Mouse (Mus musculus): ENCODE measurements at regions not wholly inside any gene's neighbourhood (a gene's known extent, or its start where the extent isn't known, plus 50 kb on each side); places are given as distances from the start of the nearest gene placed in this dataset.

DNA sequence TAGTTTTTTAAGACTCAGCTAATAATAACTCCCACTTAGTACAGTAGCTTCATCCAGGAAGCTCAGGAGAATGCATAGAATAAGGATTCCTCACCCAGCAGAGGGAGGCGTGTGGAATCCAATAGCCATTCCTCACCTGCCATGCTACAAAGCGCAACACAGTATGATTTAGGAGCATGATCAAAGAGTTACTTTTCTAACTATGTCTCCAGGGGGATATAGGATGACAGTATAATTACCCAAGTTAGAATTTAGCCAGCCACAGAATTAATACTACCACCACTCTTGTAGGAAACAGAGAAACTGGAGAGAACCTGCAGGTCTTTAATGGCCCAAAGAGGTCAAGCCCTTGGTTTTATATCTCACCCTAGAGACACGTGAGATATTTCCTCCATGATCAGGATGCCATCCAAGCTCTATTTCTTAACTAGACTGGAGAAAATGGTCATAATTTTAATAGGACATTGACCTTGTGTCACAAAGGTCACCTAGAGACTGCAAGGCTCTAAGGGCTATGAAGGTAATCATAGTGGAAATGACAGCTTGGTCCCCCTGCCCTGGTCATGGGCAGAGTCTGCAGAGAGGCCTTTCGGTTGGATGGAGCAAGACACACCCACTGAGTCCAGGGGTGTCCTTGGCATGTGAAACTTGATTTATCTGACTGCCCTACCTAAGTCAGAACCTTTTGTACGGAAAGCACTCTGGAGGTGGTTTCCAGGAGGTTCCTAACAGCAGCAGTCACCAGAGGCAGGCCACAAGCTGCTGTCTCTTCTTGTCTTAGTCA, 512.3 kb upstream of the Nox3 start:
- Histone ChIP-seq H3K9me3 (no peaks in the 10 kb centered on the region), H3K4me3 (no peak overlapping the region), H3K27me3 (no peaks in the 10 kb centered on the region), H3K4me2 (no peak overlapping the region), H3K36me3 (no peaks in the 10 kb centered on the region), H3K4me1 (replicated peaks) (no peaks in the 10 kb centered on the region), H3K9ac (no peak overlapping the region), H3K27ac (replicated peaks) (no peak overlapping the region)
- 69% methylated on average over 5 of the region's 5 CpGs for WGBS
- no peak for ATAC-seq (ENCODE audit: low read depth)

DNA sequence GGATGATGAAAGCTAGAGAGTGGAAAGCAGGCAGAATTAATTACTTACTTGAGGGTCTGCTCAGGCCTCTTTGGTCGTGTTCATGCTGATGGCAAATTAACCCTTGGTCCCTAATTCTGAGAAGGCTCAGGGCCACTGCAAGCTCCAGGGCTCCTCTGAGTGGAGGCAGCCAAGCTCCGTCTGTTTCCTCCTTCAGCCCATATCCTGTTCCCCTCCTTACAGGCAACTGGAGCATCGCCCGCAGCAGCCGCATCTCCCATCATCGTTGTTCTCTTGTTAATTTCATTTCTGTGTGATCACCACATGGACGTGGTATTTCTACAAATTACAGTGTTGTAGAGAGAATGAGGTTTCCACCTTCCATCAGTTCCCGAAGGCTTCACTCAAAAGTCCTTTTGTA, 513.6 kb upstream of the Nox3 start:
- Histone ChIP-seq H3K4me2 (no peak overlapping the region), H3K27me3 (no peaks in the 10 kb centered on the region), H3K36me3 (no peaks in the 10 kb centered on the region), H3K9me3 (no peaks in the 10 kb centered on the region), H3K4me1 (replicated peaks) (no peaks in the 10 kb centered on the region), H3K9ac (no peak overlapping the region), H3K27ac (replicated peaks) (no peak overlapping the region), H3K4me3 (no peak overlapping the region)
- WGBS, result 84% methylated on average over 8 of the region's 8 CpGs
- ATAC-seq (ENCODE audit: low read depth), result no peak

- Histone ChIP-seq H3K9me3 (no peaks in the 10 kb centered on the region), H3K4me3 (no peak overlapping the region), H3K36me3 (no peaks in the 10 kb centered on the region), H3K4me2 (no peak overlapping the region), H3K9ac (no peak overlapping the region), H3K4me1 (replicated peaks) (peaks cover 11% of the 10 kb centered on the region), H3K27me3 (no peaks in the 10 kb centered on the region), H3K27ac (replicated peaks) (no peak overlapping the region)
- ATAC-seq (ENCODE audit: low read depth), result no peak
- 51% methylated on average over 4 of the region's 4 CpGs for WGBS
Measured at GRCm38 (mm10) chr17:4212586-4212985, 516.5 kb upstream of the Nox3 start.

DNA sequence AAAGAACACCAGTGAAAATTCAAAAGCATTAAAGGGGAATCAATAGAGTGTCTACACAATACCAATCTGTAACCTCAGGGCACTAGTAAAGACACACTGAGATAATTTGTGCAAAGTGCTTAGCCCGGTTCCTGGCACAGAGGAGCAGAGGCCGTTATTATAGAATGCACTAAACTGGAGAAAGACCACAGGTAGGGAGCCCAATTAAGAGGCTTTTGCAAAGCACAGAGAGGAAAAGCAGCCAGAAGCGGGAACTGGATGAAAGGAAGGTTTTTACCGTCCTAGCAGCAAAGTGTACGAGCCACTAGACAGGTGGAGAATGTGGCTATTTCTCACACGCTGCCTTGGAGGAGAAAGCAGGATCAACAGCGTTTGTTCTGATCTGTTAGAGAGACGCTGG, 518.9 kb upstream of the Nox3 start:
- H3K4me2 ChIP-seq, result no peak overlapping the region
- H3K36me3 ChIP-seq, result no peaks in the 10 kb centered on the region
- H3K4me1 ChIP-seq (replicated peaks), result peaks cover 11% of the 10 kb centered on the region
- no peaks in the 10 kb centered on the region for H3K27me3 ChIP-seq
- H3K4me3 ChIP-seq, result no peak overlapping the region
- H3K9me3 ChIP-seq, result no peaks in the 10 kb centered on the region
- H3K27ac ChIP-seq (replicated peaks), result no peak overlapping the region
- 46% methylated on average over 8 of the region's 8 CpGs for WGBS
- H3K9ac ChIP-seq, result no peak overlapping the region
- no peak for ATAC-seq (ENCODE audit: low read depth)

- no peaks in the 10 kb centered on the region for H3K9me3 ChIP-seq
- no peak overlapping the region for H3K9ac ChIP-seq
- no peaks in the 10 kb centered on the region for H3K27me3 ChIP-seq
- H3K4me1 ChIP-seq (replicated peaks), result peaks cover 18% of the 10 kb centered on the region
- H3K27ac ChIP-seq (replicated peaks), result no peak overlapping the region
- H3K36me3 ChIP-seq, result no peaks in the 10 kb centered on the region
- no peak overlapping the region for H3K4me2 ChIP-seq
- ATAC-seq (ENCODE audit: low read depth), result no peak
- WGBS, result 24% methylated on average over 4 of the region's 4 CpGs
- no peak overlapping the region for H3K4me3 ChIP-seq
Measured at GRCm38 (mm10) chr17:4216203-4216602, 520.1 kb upstream of the Nox3 start.

DNA sequence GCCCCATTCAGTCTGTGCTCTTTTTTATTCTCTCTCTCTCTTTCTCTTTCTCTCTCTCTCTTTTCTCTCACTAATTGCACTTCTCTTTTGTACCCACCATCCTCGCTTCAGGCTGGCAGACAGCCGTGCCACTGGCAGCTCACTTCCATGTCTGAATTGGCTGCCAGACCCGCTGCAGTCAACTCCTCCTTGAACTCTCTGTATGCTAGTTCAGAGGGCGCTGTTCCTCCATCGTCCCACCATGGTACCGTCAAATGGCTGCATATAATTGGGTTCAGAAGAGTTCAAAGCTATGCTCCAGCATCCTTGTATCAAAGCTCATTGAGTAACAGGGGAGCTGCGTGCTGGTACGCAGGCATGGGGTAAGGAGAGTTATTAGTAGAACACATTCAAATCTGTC, 520.7 kb upstream of the Nox3 start:
- H3K4me1 ChIP-seq (replicated peaks), result peaks cover 23% of the 10 kb centered on the region
- no peaks in the 10 kb centered on the region for H3K36me3 ChIP-seq
- 59% methylated on average over 8 of the region's 8 CpGs for WGBS
- H3K9ac ChIP-seq, result no peak overlapping the region
- H3K27me3 ChIP-seq, result no peaks in the 10 kb centered on the region
- no peak overlapping the region for H3K4me2 ChIP-seq
- no peak for ATAC-seq (ENCODE audit: low read depth)
- no peaks in the 10 kb centered on the region for H3K9me3 ChIP-seq
- H3K4me3 ChIP-seq, result no peak overlapping the region
- H3K27ac ChIP-seq (replicated peaks), result no peak overlapping the region

- Histone ChIP-seq H3K36me3 (no peaks in the 10 kb centered on the region), H3K27me3 (no peaks in the 10 kb centered on the region), H3K9ac (no peak overlapping the region), H3K4me1 (replicated peaks) (peaks cover 27% of the 10 kb centered on the region), H3K4me3 (no peak overlapping the region), H3K27ac (replicated peaks) (no peak overlapping the region; the same call in 1 of the 2 replicates), H3K4me2 (no peak overlapping the region), H3K9me3 (no peaks in the 10 kb centered on the region)
- 52% methylated on average over 12 of the region's 12 CpGs for WGBS
- no peak for ATAC-seq (ENCODE audit: low read depth)
Measured at GRCm38 (mm10) chr17:4220661-4221360, 524.8 kb upstream of the Nox3 start.

- Histone ChIP-seq H3K27me3 (no peaks in the 10 kb centered on the region), H3K36me3 (no peaks in the 10 kb centered on the region), H3K4me3 (no peak overlapping the region), H3K4me1 (replicated peaks) (peaks cover 16% of the 10 kb centered on the region), H3K4me2 (no peak overlapping the region), H3K9ac (no peak overlapping the region), H3K27ac (replicated peaks) (peak overlapping the region; percentile 54; the same call in 1 of the 2 replicates), H3K9me3 (no peaks in the 10 kb centered on the region)
- no peak for ATAC-seq (ENCODE audit: low read depth)
- WGBS, result 52% methylated on average over 10 of the region's 10 CpGs
Measured at GRCm38 (mm10) chr17:4227889-4228288, 531.8 kb upstream of the Nox3 start.

DNA sequence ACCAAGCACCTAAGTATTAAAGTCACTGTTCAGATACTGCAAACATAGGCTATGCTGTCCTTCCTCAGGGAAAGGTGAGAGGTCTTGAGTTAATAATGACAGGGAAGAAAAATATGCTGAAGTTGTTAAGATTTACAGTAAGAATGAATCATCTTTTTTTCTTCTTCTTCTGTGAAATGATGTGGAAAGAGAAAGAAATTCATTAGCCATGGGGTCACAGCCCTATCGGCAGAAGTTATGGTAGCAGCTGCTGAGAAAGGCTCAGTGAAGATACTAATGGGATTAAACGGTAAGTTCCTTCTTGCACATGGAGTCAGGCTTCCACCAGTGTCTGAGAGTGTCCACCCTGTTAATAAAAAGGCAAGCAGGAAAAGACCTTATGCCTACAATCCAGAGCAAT, 533.9 kb upstream of the Nox3 start:
- H3K4me3 ChIP-seq, result no peak overlapping the region
- H3K9ac ChIP-seq, result no peak overlapping the region
- ATAC-seq (ENCODE audit: low read depth), result no peak
- peaks cover 16% of the 10 kb centered on the region for H3K4me1 ChIP-seq (replicated peaks)
- H3K36me3 ChIP-seq, result no peaks in the 10 kb centered on the region
- H3K27me3 ChIP-seq, result no peaks in the 10 kb centered on the region
- no peak overlapping the region for H3K4me2 ChIP-seq
- WGBS, result 50% methylated on average over 2 of the region's 2 CpGs
- no peaks in the 10 kb centered on the region for H3K9me3 ChIP-seq
- no peak overlapping the region for H3K27ac ChIP-seq (replicated peaks)

GRCm38 (mm10) chr17:4250476-4250875, 554.4 kb upstream of the Nox3 start:
- 0 out of 2 replicates have a peak, but pooled peaks cover 3% of the 10 kb centered on the region for H3K4me1 ChIP-seq (replicated peaks)
- no peak overlapping the region for H3K4me2 ChIP-seq
- WGBS, result 85% methylated on average over 2 of the region's 2 CpGs
- H3K4me3 ChIP-seq, result no peak overlapping the region
- H3K9ac ChIP-seq, result no peak overlapping the region
- no peak for ATAC-seq (ENCODE audit: low read depth)
- no peaks in the 10 kb centered on the region for H3K9me3 ChIP-seq
- H3K27ac ChIP-seq (replicated peaks), result no peak overlapping the region
- H3K27me3 ChIP-seq, result no peaks in the 10 kb centered on the region
- H3K36me3 ChIP-seq, result no peaks in the 10 kb centered on the region

GRCm38 (mm10) chr17:4265471-4265870, 569.4 kb upstream of the Nox3 start:
- Histone ChIP-seq H3K4me1 (replicated peaks) (peaks cover 26% of the 10 kb centered on the region), H3K4me3 (no peak overlapping the region), H3K27ac (replicated peaks) (no peak overlapping the region), H3K36me3 (no peaks in the 10 kb centered on the region), H3K27me3 (no peaks in the 10 kb centered on the region), H3K9ac (no peak overlapping the region), H3K4me2 (no peak overlapping the region), H3K9me3 (no peaks in the 10 kb centered on the region)
- no peak for ATAC-seq (ENCODE audit: low read depth)
- 66% methylated on average over 6 of the region's 6 CpGs for WGBS

DNA sequence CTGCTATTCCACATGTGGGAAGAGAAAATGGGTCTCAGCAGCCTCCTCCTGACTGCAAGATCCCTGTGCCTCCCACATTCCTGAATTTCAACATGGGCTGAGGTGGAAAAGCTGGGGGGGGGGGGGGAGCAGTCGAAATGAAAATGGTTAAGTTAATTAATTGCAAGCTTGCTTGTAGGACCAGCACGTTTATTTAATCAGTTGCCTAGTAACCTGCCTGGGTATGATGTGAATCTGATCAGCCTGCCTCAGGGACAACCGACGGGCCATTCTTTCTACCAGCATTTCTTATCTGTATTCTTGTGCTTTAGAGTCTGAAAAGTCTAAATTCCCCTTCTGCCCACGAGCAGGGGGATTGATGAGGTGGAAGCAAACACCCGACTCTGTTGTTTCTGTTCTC, 569.9 kb upstream of the Nox3 start:
- ATAC-seq (ENCODE audit: low read depth), result peak; percentile 32; the same call in 1 of the 2 replicates
- H3K9ac ChIP-seq, result no peak overlapping the region
- no peak overlapping the region for H3K4me3 ChIP-seq
- H3K36me3 ChIP-seq, result no peaks in the 10 kb centered on the region
- H3K4me1 ChIP-seq (replicated peaks), result peaks cover 26% of the 10 kb centered on the region
- WGBS, result 7% methylated on average over 6 of the region's 6 CpGs
- 0 out of 2 replicates have a peak overlapping the region, but pooled peaks have one; percentile 18 for H3K27ac ChIP-seq (replicated peaks)
- H3K4me2 ChIP-seq, result peak overlapping the region; percentile 5; the same call in 1 of the 2 replicates
- H3K9me3 ChIP-seq, result no peaks in the 10 kb centered on the region
- H3K27me3 ChIP-seq, result no peaks in the 10 kb centered on the region
